Mouse (Mus musculus): Measurements from ENCODE around the gene Kif24. TPM values are rescaled to one million over a fixed set of nuclear protein-coding genes. Genes with fewer than 3 reads are reported as not detected.
A peak's percentile ranks its signal among the peaks of the same experiment; 100 is the strongest.

Kif24 gene
- total RNA-seq (2014; fragmentation: Nextera tagmentation) (47.8 and 68.0 TPM in 2 replicates), total RNA-seq (2017) (16.8 and 21.6 TPM in 2 replicates), polyA plus RNA-seq (2012) (5.6 and 7.0 TPM in 2 replicates)

GRCm38 (mm10) chr4:41464345-41465286, at the start of gene Kif24, which contains the start of gene Nudt2:
Gene Kif24 (minus strand): TSS chr4:41464887.
Gene Nudt2 (plus strand): TSS chr4:41465151.
- DNase-seq (ENCODE audit: low spot score) (peak; percentile 98), ATAC-seq (ENCODE audit: extremely low read depth, insufficient number of reproducible peaks, low FRiP score, poor library complexity, severe bottlenecking) (peak; percentile 99)
- Histone ChIP-seq H3K9me3 (replicated peaks) (no peaks in the 10 kb centered on the region), H3K4me1 (ENCODE audit: insufficient read depth, low read depth, low read length) (peaks cover 34% of the 10 kb centered on the region), H3K4me3 (ENCODE audit: low read depth, low read length) (peak within 1 kb of the TSS; percentile 82), H3K36me3 (replicated peaks) (peaks cover 28% of the 10 kb centered on the region), H3K27me3 (ENCODE audit: insufficient read depth, low read length) (no peaks in the 10 kb centered on the region)
- TF ChIP-seq GATA1 (IDR thresholded peaks at IDR 0.05; ENCODE audit: borderline replicate concordance, low read length) (no peak), POLR2AphosphoS5 (IDR thresholded peaks at IDR 0.05; ENCODE audit: insufficient replicate concordance, low read depth, low read length) (no peak), CTCF (IDR thresholded peaks at IDR 0.05; ENCODE audit: low read depth, low read length) (no peak), TAL1 (conservative IDR thresholded peaks at IDR 0.05; ENCODE audit: low read depth, low read length) (no peak), GATA2 (IDR thresholded peaks at IDR 0.05; ENCODE audit: borderline replicate concordance, low read depth, low read length) (no peak)

DNA sequence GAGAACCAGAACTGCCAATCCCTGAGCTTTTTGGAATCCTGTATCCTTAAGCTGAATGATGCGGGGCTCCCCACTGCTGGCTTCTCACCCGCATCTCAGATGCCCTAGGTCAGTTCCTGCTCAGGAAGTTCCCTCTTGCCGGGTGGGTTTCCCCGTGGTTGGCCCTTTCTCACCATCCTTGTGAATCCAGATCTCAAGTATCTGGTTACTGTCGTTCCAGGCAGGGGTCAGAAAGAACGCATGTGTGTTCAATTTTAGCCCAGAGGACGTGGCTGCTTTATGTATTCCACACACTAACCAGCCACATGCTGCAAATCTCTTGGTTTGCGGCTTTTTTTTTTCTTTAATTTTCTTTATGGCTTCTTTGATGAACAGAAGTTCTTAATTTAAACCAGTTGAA, 49.0 kb upstream of the Kif24 start:
- ATAC-seq (ENCODE audit: extremely low read depth, insufficient number of reproducible peaks, low FRiP score, poor library complexity, severe bottlenecking) (no peak), DNase-seq (ENCODE audit: low spot score) (no peak)
- no peak overlapping the region for H3K4me3 ChIP-seq (ENCODE audit: low read depth, low read length)
- H3K4me1 ChIP-seq (ENCODE audit: insufficient read depth, low read depth, low read length): peaks cover 2% of the 10 kb centered on the region; the same call in 1 of the 2 replicates
- H3K9me3 ChIP-seq (replicated peaks): no peaks in the 10 kb centered on the region
- peaks cover 21% of the 10 kb centered on the region for H3K27me3 ChIP-seq (ENCODE audit: insufficient read depth, low read length)
- TF ChIP-seq POLR2AphosphoS5 (IDR thresholded peaks at IDR 0.05; ENCODE audit: insufficient replicate concordance, low read depth, low read length) (no peak), GATA1 (IDR thresholded peaks at IDR 0.05; ENCODE audit: borderline replicate concordance, low read length) (no peak), TAL1 (conservative IDR thresholded peaks at IDR 0.05; ENCODE audit: low read depth, low read length) (no peak), GATA2 (IDR thresholded peaks at IDR 0.05; ENCODE audit: borderline replicate concordance, low read depth, low read length) (no peak), CTCF (IDR thresholded peaks at IDR 0.05; ENCODE audit: low read depth, low read length) (no peak)
- H3K36me3 ChIP-seq (replicated peaks): no peaks in the 10 kb centered on the region

GRCm38 (mm10) chr4:41513309-41513708, 48.6 kb upstream of the Kif24 start:
- H3K4me3 ChIP-seq (ENCODE audit: low read depth, low read length): no peak overlapping the region
- no peaks in the 10 kb centered on the region for H3K4me1 ChIP-seq (ENCODE audit: insufficient read depth, low read depth, low read length)
- ATAC-seq (ENCODE audit: extremely low read depth, insufficient number of reproducible peaks, low FRiP score, poor library complexity, severe bottlenecking) (no peak), DNase-seq (ENCODE audit: low spot score) (no peak)
- no peaks in the 10 kb centered on the region for H3K36me3 ChIP-seq (replicated peaks)
- H3K9me3 ChIP-seq (replicated peaks): no peaks in the 10 kb centered on the region
- TF ChIP-seq GATA2 (IDR thresholded peaks at IDR 0.05; ENCODE audit: borderline replicate concordance, low read depth, low read length) (no peak), CTCF (IDR thresholded peaks at IDR 0.05; ENCODE audit: low read depth, low read length) (no peak), TAL1 (conservative IDR thresholded peaks at IDR 0.05; ENCODE audit: low read depth, low read length) (no peak), GATA1 (IDR thresholded peaks at IDR 0.05; ENCODE audit: borderline replicate concordance, low read length) (no peak), POLR2AphosphoS5 (IDR thresholded peaks at IDR 0.05; ENCODE audit: insufficient replicate concordance, low read depth, low read length) (no peak)
- H3K27me3 ChIP-seq (ENCODE audit: insufficient read depth, low read length): peaks cover 22% of the 10 kb centered on the region

DNA sequence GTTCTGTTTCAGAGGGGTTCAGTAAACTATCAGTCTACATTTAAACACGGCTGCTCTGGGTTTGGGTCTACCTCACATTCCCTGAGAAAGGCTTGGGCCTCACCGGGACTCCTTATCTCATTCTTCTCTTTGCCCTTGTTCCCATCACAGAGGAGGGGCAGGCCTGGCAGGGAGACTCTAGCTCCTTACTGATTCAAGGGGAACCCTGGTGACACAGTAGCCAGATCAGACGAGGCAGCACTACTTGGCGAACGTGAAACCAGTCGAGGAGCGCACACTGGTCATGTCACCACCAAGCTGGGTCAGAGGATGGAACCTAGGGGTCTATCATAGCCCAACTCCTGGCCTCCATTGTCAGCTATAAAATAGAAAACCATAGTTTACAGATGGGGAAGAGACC, 43.3 kb upstream of the Kif24 start:
- Histone ChIP-seq H3K4me3 (ENCODE audit: low read depth, low read length) (no peak overlapping the region), H3K4me1 (ENCODE audit: insufficient read depth, low read depth, low read length) (peaks cover 46% of the 10 kb centered on the region), H3K36me3 (replicated peaks) (no peaks in the 10 kb centered on the region), H3K9me3 (replicated peaks) (no peaks in the 10 kb centered on the region), H3K27me3 (ENCODE audit: insufficient read depth, low read length) (peaks cover 29% of the 10 kb centered on the region)
- ATAC-seq (ENCODE audit: extremely low read depth, insufficient number of reproducible peaks, low FRiP score, poor library complexity, severe bottlenecking) (no peak), DNase-seq (ENCODE audit: low spot score) (no peak)
- no peak for TF ChIP-seq GATA2 (IDR thresholded peaks at IDR 0.05; ENCODE audit: borderline replicate concordance, low read depth, low read length)
- TF ChIP-seq GATA1 (IDR thresholded peaks at IDR 0.05; ENCODE audit: borderline replicate concordance, low read length): no peak
- TF ChIP-seq POLR2AphosphoS5 (IDR thresholded peaks at IDR 0.05; ENCODE audit: insufficient replicate concordance, low read depth, low read length): no peak
- TF ChIP-seq CTCF (IDR thresholded peaks at IDR 0.05; ENCODE audit: low read depth, low read length): no peak
- no peak for TF ChIP-seq TAL1 (conservative IDR thresholded peaks at IDR 0.05; ENCODE audit: low read depth, low read length)

DNA sequence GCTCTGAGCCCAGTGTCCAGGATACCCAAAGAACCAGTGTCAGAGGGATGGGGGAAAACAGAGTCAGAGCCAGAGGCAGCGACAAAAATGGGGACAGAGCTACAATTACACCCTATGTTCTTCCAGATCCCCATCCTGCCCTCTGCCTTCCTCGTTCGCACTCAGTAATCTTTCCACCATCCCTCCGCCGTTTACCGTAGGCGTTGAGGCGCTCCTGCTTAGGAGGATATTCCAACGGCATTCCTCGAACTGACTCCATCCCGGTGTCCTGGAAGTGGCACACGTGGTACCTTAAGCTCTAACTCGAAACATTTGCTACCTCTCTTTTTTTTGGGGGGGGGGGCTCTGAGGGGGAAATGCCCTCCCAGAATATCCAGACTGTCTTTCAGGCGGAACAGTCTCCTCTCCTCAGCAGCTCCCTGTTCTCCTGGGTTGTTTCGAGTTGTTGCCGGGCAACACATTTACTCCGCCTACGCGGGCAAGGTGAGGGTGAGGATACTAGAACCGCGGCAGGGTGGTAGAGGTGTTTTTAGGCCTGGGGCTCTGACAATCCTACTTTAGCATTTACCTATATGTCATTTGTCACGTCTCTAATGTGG, 42.7 kb upstream of the Kif24 start:
- peaks cover 26% of the 10 kb centered on the region for H3K27me3 ChIP-seq (ENCODE audit: insufficient read depth, low read length)
- TF ChIP-seq POLR2AphosphoS5 (IDR thresholded peaks at IDR 0.05; ENCODE audit: insufficient replicate concordance, low read depth, low read length) (no peak), CTCF (IDR thresholded peaks at IDR 0.05; ENCODE audit: low read depth, low read length) (no peak), GATA1 (IDR thresholded peaks at IDR 0.05; ENCODE audit: borderline replicate concordance, low read length) (no peak), GATA2 (IDR thresholded peaks at IDR 0.05; ENCODE audit: borderline replicate concordance, low read depth, low read length) (no peak), TAL1 (conservative IDR thresholded peaks at IDR 0.05; ENCODE audit: low read depth, low read length) (no peak)

GRCm38 (mm10) chr4:41506906-41507305, 42.2 kb upstream of the Kif24 start:
- ATAC-seq (ENCODE audit: extremely low read depth, insufficient number of reproducible peaks, low FRiP score, poor library complexity, severe bottlenecking): peak; percentile 35; the same call in 1 of the 2 replicates
- TF ChIP-seq TAL1 (conservative IDR thresholded peaks at IDR 0.05; ENCODE audit: low read depth, low read length): no peak
- no peak for TF ChIP-seq POLR2AphosphoS5 (IDR thresholded peaks at IDR 0.05; ENCODE audit: insufficient replicate concordance, low read depth, low read length)
- no peak for TF ChIP-seq GATA1 (IDR thresholded peaks at IDR 0.05; ENCODE audit: borderline replicate concordance, low read length)
- TF ChIP-seq CTCF (IDR thresholded peaks at IDR 0.05; ENCODE audit: low read depth, low read length): no peak
- TF ChIP-seq GATA2 (IDR thresholded peaks at IDR 0.05; ENCODE audit: borderline replicate concordance, low read depth, low read length): no peak
- H3K9me3 ChIP-seq (replicated peaks): no peaks in the 10 kb centered on the region
- DNase-seq (ENCODE audit: low spot score): peak; percentile 77
- H3K4me1 ChIP-seq (ENCODE audit: insufficient read depth, low read depth, low read length): peaks cover 55% of the 10 kb centered on the region
- peaks cover 26% of the 10 kb centered on the region for H3K27me3 ChIP-seq (ENCODE audit: insufficient read depth, low read length)
- H3K36me3 ChIP-seq (replicated peaks): no peaks in the 10 kb centered on the region
- peak overlapping the region; percentile 69 for H3K4me3 ChIP-seq (ENCODE audit: low read depth, low read length)

More for the DNA sequence above, 42.7 kb upstream of the Kif24 start:
- ATAC-seq (ENCODE audit: extremely low read depth, insufficient number of reproducible peaks, low FRiP score, poor library complexity, severe bottlenecking) (no peak), DNase-seq (ENCODE audit: low spot score) (no peak)
- H3K9me3 ChIP-seq (replicated peaks): no peaks in the 10 kb centered on the region
- no peaks in the 10 kb centered on the region for H3K36me3 ChIP-seq (replicated peaks)
- H3K4me3 ChIP-seq (ENCODE audit: low read depth, low read length): peak overlapping the region; percentile 69
- H3K4me1 ChIP-seq (ENCODE audit: insufficient read depth, low read depth, low read length): peaks cover 50% of the 10 kb centered on the region

Data from G1E (cell line).